Mouse (Mus musculus): ENCODE data around the gene Clybl. TPM values are rescaled to one million over a fixed set of nuclear protein-coding genes. Genes with fewer than 3 reads are reported as not detected.

Gene Clybl
- polyA plus RNA-seq, 1 experiment from 2014 or later = 22.1 TPM

DNA sequence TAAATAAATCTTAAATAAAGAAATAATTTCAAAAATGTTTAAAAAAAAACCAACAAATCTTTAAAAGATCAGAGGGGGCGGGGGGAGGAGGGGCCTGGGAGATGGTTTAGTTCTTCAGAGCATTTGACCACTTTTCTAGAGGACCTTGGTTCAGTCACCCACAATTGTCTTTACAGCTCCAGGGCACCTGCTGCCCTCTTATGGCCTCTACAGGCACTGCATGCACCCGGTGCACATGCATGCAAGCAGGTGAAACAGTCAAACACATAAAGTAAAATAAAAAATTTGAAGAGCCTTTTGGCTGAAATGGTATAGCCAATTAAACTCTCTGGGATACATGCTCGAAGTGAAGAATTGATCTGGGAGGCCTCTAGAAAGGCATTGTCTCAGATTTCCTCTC, 67.6 kb downstream of the Clybl start:
- ATAC-seq (ENCODE audit: low read depth) = no peak
- Histone ChIP-seq H3K9me3 (replicated peaks; ENCODE audit: control insufficient read depth, low read length) (no peaks in the 10 kb centered on the region), H3K4me2 (ENCODE audit: low read depth, low read length) (no peak overlapping the region), H3K9ac (ENCODE audit: low read depth, low read length) (no peak overlapping the region), H3K4me3 (ENCODE audit: low read depth, low read length) (no peak overlapping the region), H3K27me3 (ENCODE audit: control insufficient read depth, insufficient read depth, low read depth, low read length) (no peaks in the 10 kb centered on the region), H3K27ac (ENCODE audit: low read length) (no peak overlapping the region), H3K36me3 (ENCODE audit: control insufficient read depth, insufficient read depth) (no peaks in the 10 kb centered on the region), H3K4me1 (ENCODE audit: control insufficient read depth, low read depth, low read length) (no peaks in the 10 kb centered on the region)
- 62% methylated on average over 3 of the region's 3 CpGs for WGBS (ENCODE audit: insufficient replicate concordance)

DNA sequence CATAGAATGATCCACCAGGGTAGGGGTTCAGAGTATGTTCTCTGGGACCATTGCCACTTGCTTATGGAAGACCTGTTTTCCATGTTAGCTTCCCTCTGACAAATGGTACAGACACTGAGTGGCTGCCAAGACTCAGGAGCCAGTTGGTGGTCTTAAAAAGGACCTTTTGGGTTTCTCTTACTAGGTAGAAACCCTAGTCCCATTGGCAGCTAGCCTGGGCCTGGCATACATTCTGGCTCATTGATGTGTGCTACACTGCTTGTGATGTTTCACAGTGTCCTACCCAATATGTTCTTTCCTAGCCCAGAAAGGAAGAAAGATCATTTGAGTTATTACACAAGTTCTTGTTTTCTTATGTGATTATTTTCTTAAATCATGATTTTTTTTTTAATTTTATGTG, 69.8 kb downstream of the Clybl start:
- H3K9ac ChIP-seq (ENCODE audit: low read depth, low read length) = no peak overlapping the region
- H3K9me3 ChIP-seq (replicated peaks; ENCODE audit: control insufficient read depth, low read length) = no peaks in the 10 kb centered on the region
- no peaks in the 10 kb centered on the region for H3K4me1 ChIP-seq (ENCODE audit: control insufficient read depth, low read depth, low read length)
- ATAC-seq (ENCODE audit: low read depth) = no peak
- no peak overlapping the region for H3K4me3 ChIP-seq (ENCODE audit: low read depth, low read length)
- no peak overlapping the region for H3K4me2 ChIP-seq (ENCODE audit: low read depth, low read length)
- peaks cover 17% of the 10 kb centered on the region for H3K27me3 ChIP-seq (ENCODE audit: control insufficient read depth, insufficient read depth, low read depth, low read length)
- H3K27ac ChIP-seq (ENCODE audit: low read length) = no peak overlapping the region
- no peaks in the 10 kb centered on the region for H3K36me3 ChIP-seq (ENCODE audit: control insufficient read depth, insufficient read depth)

GRCm38 (mm10) chr14:122255562-122256260, 74.2 kb downstream of the Clybl start:
- Histone ChIP-seq H3K4me2 (ENCODE audit: low read depth, low read length) (no peak overlapping the region), H3K9me3 (replicated peaks; ENCODE audit: control insufficient read depth, low read length) (no peaks in the 10 kb centered on the region), H3K4me3 (ENCODE audit: low read depth, low read length) (no peak overlapping the region), H3K9ac (ENCODE audit: low read depth, low read length) (no peak overlapping the region), H3K4me1 (ENCODE audit: control insufficient read depth, low read depth, low read length) (no peaks in the 10 kb centered on the region), H3K36me3 (ENCODE audit: control insufficient read depth, insufficient read depth) (no peaks in the 10 kb centered on the region), H3K27ac (ENCODE audit: low read length) (no peak overlapping the region), H3K27me3 (ENCODE audit: control insufficient read depth, insufficient read depth, low read depth, low read length) (peaks cover 24% of the 10 kb centered on the region)
- no peak for ATAC-seq (ENCODE audit: low read depth)
- 10% methylated on average over 21 of the region's 21 CpGs for WGBS (ENCODE audit: insufficient replicate concordance)

- H3K36me3 ChIP-seq (ENCODE audit: control insufficient read depth, insufficient read depth) = no peaks in the 10 kb centered on the region
- H3K9ac ChIP-seq (ENCODE audit: low read depth, low read length) = no peak overlapping the region
- no peaks in the 10 kb centered on the region for H3K4me1 ChIP-seq (ENCODE audit: control insufficient read depth, low read depth, low read length)
- H3K4me2 ChIP-seq (ENCODE audit: low read depth, low read length) = no peak overlapping the region
- H3K9me3 ChIP-seq (replicated peaks; ENCODE audit: control insufficient read depth, low read length) = no peaks in the 10 kb centered on the region
- H3K4me3 ChIP-seq (ENCODE audit: low read depth, low read length) = no peak overlapping the region
- no peak overlapping the region for H3K27ac ChIP-seq (ENCODE audit: low read length)
- ATAC-seq (ENCODE audit: low read depth) = no peak
- 34% methylated on average over 8 of the region's 8 CpGs for WGBS (ENCODE audit: insufficient replicate concordance)
- peaks cover 24% of the 10 kb centered on the region for H3K27me3 ChIP-seq (ENCODE audit: control insufficient read depth, insufficient read depth, low read depth, low read length)
These were observed 74.7 kb downstream of the Clybl start for GRCm38 (mm10) chr14:122256261-122256634.

GRCm38 (mm10) chr14:122258297-122258696, 76.8 kb downstream of the Clybl start:
- H3K27me3 ChIP-seq (ENCODE audit: control insufficient read depth, insufficient read depth, low read depth, low read length) = peaks cover 24% of the 10 kb centered on the region
- H3K27ac ChIP-seq (ENCODE audit: low read length) = no peak overlapping the region
- H3K36me3 ChIP-seq (ENCODE audit: control insufficient read depth, insufficient read depth) = no peaks in the 10 kb centered on the region
- WGBS (ENCODE audit: insufficient replicate concordance) = 56% methylated on average over 5 of the region's 5 CpGs
- no peaks in the 10 kb centered on the region for H3K9me3 ChIP-seq (replicated peaks; ENCODE audit: control insufficient read depth, low read length)
- no peak overlapping the region for H3K9ac ChIP-seq (ENCODE audit: low read depth, low read length)
- no peak for ATAC-seq (ENCODE audit: low read depth)
- H3K4me2 ChIP-seq (ENCODE audit: low read depth, low read length) = no peak overlapping the region
- H3K4me1 ChIP-seq (ENCODE audit: control insufficient read depth, low read depth, low read length) = no peaks in the 10 kb centered on the region
- no peak overlapping the region for H3K4me3 ChIP-seq (ENCODE audit: low read depth, low read length)

- 39% methylated on average over 1 of the region's 1 CpGs for WGBS (ENCODE audit: insufficient replicate concordance)
- H3K27ac ChIP-seq (ENCODE audit: low read length) = no peak overlapping the region
- H3K9ac ChIP-seq (ENCODE audit: low read depth, low read length) = no peak overlapping the region
- peaks cover 7% of the 10 kb centered on the region for H3K27me3 ChIP-seq (ENCODE audit: control insufficient read depth, insufficient read depth, low read depth, low read length)
- no peaks in the 10 kb centered on the region for H3K9me3 ChIP-seq (replicated peaks; ENCODE audit: control insufficient read depth, low read length)
- H3K4me2 ChIP-seq (ENCODE audit: low read depth, low read length) = no peak overlapping the region
- H3K4me1 ChIP-seq (ENCODE audit: control insufficient read depth, low read depth, low read length) = no peaks in the 10 kb centered on the region
- no peak overlapping the region for H3K4me3 ChIP-seq (ENCODE audit: low read depth, low read length)
- ATAC-seq (ENCODE audit: low read depth) = no peak
- H3K36me3 ChIP-seq (ENCODE audit: control insufficient read depth, insufficient read depth) = no peaks in the 10 kb centered on the region
These were observed 79.7 kb downstream of the Clybl start for GRCm38 (mm10) chr14:122261250-122261649.

DNA sequence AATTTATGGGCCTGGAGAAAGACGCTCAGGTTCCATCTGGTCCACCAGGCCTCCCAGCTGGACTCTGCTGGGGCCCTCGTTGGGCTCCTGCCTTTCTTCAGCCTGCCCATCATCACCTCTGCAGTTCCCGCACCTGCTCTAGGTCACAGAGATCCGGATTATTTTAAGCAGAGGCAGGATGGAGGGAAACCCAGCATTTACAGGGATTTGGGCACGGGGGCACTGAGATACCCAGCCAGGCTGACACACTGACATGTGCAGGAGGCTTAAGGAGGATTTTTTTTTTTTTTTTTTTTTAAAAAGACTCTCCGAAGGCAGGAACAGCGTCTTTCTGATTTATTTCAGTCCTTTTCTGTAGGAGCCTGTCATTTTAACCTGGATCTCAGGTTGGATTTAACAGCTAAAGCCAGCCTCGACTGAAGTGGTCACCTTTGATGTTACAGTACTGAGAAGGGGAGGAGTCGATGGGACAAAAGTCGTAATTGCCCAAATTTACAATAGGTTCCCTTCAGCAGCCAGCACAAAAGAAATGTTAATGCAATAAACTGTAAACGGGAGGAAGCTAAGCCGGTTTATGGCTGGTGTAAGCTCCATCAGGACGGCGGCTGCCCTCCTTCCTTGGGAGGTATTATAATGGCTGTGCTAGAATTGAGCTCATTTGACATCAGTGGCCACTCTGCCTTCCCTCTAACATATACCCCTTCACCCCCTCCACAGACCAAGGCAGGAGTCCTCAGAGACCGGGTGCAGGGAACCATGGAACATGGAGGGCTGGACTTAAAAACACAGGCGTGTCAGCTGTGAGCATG, 81.6 kb downstream of the Clybl start:
- no peaks in the 10 kb centered on the region; the same call in 1 of the 2 replicates for H3K27me3 ChIP-seq (ENCODE audit: control insufficient read depth, insufficient read depth, low read depth, low read length)
- H3K4me1 ChIP-seq (ENCODE audit: control insufficient read depth, low read depth, low read length) = no peaks in the 10 kb centered on the region
- H3K9ac ChIP-seq (ENCODE audit: low read depth, low read length) = no peak overlapping the region
- H3K27ac ChIP-seq (ENCODE audit: low read length) = no peak overlapping the region
- ATAC-seq (ENCODE audit: low read depth) = no peak
- H3K9me3 ChIP-seq (replicated peaks; ENCODE audit: control insufficient read depth, low read length) = no peaks in the 10 kb centered on the region
- no peak overlapping the region for H3K4me2 ChIP-seq (ENCODE audit: low read depth, low read length)
- H3K4me3 ChIP-seq (ENCODE audit: low read depth, low read length) = no peak overlapping the region
- 54% methylated on average over 16 of the region's 16 CpGs for WGBS (ENCODE audit: insufficient replicate concordance)
- no peaks in the 10 kb centered on the region for H3K36me3 ChIP-seq (ENCODE audit: control insufficient read depth, insufficient read depth)

DNA sequence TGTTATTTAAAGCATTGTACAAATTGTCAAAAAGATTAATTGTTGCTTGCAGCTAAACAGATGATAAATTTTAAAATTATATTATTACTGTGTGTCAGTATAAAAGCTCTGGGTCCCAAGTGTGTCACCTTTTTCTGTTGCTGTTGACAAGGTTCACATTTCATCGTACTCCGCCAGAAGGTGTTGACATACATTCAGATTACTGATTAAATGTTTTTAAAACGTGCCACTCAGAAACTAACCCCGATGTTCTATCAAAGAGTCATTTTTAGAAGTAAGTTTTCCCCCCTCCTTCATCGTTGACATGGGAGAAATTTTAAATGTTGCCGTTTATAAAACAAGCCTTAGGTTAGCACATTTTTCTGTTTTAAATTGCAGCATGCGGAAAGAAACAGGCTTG, 83.7 kb downstream of the Clybl start:
- ATAC-seq (ENCODE audit: low read depth) = no peak
- Histone ChIP-seq H3K4me1 (ENCODE audit: control insufficient read depth, low read depth, low read length) (no peaks in the 10 kb centered on the region), H3K27ac (ENCODE audit: low read length) (no peak overlapping the region), H3K4me2 (ENCODE audit: low read depth, low read length) (no peak overlapping the region), H3K27me3 (ENCODE audit: control insufficient read depth, insufficient read depth, low read depth, low read length) (no peaks in the 10 kb centered on the region), H3K9ac (ENCODE audit: low read depth, low read length) (no peak overlapping the region), H3K9me3 (replicated peaks; ENCODE audit: control insufficient read depth, low read length) (no peaks in the 10 kb centered on the region), H3K36me3 (ENCODE audit: control insufficient read depth, insufficient read depth) (no peaks in the 10 kb centered on the region), H3K4me3 (ENCODE audit: low read depth, low read length) (no peak overlapping the region)
- 67% methylated on average over 7 of the region's 7 CpGs for WGBS (ENCODE audit: insufficient replicate concordance)

- no peaks in the 10 kb centered on the region for H3K36me3 ChIP-seq (ENCODE audit: control insufficient read depth, insufficient read depth)
- H3K9ac ChIP-seq (ENCODE audit: low read depth, low read length) = no peak overlapping the region
- H3K9me3 ChIP-seq (replicated peaks; ENCODE audit: control insufficient read depth, low read length) = no peaks in the 10 kb centered on the region
- no peak overlapping the region for H3K27ac ChIP-seq (ENCODE audit: low read length)
- ATAC-seq (ENCODE audit: low read depth) = no peak
- H3K4me2 ChIP-seq (ENCODE audit: low read depth, low read length) = no peak overlapping the region
- no peak overlapping the region for H3K4me3 ChIP-seq (ENCODE audit: low read depth, low read length)
- WGBS (ENCODE audit: insufficient replicate concordance) = 31% methylated on average over 4 of the region's 4 CpGs
- no peaks in the 10 kb centered on the region for H3K27me3 ChIP-seq (ENCODE audit: control insufficient read depth, insufficient read depth, low read depth, low read length)
- no peaks in the 10 kb centered on the region for H3K4me1 ChIP-seq (ENCODE audit: control insufficient read depth, low read depth, low read length)
These were observed 86.1 kb downstream of the Clybl start for GRCm38 (mm10) chr14:122267590-122267989.

All from liver, embryonic 16.5 days (tissue).